Mouse (Mus musculus) left cerebral cortex, adult 11 months (tissue): ENCODE measurements around the gene Gna15.

ENCODE experiments used
- DNase-seq: peaks from one replicate; pipeline ENCODE4 v3.0.0; 2022; ENCODE audit warnings: low spot score

Gene Gna15

GRCm38 (mm10) chr10:81524051-81524605 is at the start of gene Gna15:
Gene Gna15, minus strand, starts transcription at chr10:81524225.
- no peak for DNase-seq

GRCm38 (mm10) chr10:81572975-81573374 is 49.0 kb upstream of the Gna15 start:
- no peak for DNase-seq

GRCm38 (mm10) chr10:81572133-81572671 is 48.2 kb upstream of the Gna15 start:
- no peak for DNase-seq

GRCm38 (mm10) chr10:81571501-81571876 is 47.5 kb upstream of the Gna15 start:
- DNase-seq = peak; percentile 100

- DNase-seq = peak; percentile 94
Observed at GRCm38 (mm10) chr10:81570831-81571500, 46.9 kb upstream of the Gna15 start.

GRCm38 (mm10) chr10:81570238-81570800 is 46.3 kb upstream of the Gna15 start:
- DNase-seq = no peak

- no peak for DNase-seq
Observed at GRCm38 (mm10) chr10:81569507-81570237, 45.6 kb upstream of the Gna15 start.

- DNase-seq = no peak
Observed at GRCm38 (mm10) chr10:81568381-81569191, 44.6 kb upstream of the Gna15 start.

- DNase-seq = no peak
Observed at GRCm38 (mm10) chr10:81565257-81566228, 41.5 kb upstream of the Gna15 start.

GRCm38 (mm10) chr10:81564734-81565133 is 40.7 kb upstream of the Gna15 start:
- no peak for DNase-seq

GRCm38 (mm10) chr10:81564216-81564615 is 40.2 kb upstream of the Gna15 start:
- no peak for DNase-seq

GRCm38 (mm10) chr10:81563481-81563880 is 39.5 kb upstream of the Gna15 start:
- DNase-seq = no peak

- no peak for DNase-seq
Observed at GRCm38 (mm10) chr10:81562411-81562810, 38.4 kb upstream of the Gna15 start.

GRCm38 (mm10) chr10:81560719-81561459 is 36.9 kb upstream of the Gna15 start:
- DNase-seq = no peak

GRCm38 (mm10) chr10:81559627-81560539 is 35.9 kb upstream of the Gna15 start:
- DNase-seq = no peak

GRCm38 (mm10) chr10:81559163-81559626 is 35.2 kb upstream of the Gna15 start, which contains the start of gene Aes:
Gene Aes, plus strand, starts transcription at chr10:81559488.
- no peak for DNase-seq

GRCm38 (mm10) chr10:81557491-81557890 is 33.5 kb upstream of the Gna15 start:
- no peak for DNase-seq

- no peak for DNase-seq
Observed at GRCm38 (mm10) chr10:81556282-81556681, 32.3 kb upstream of the Gna15 start.
